Mouse (Mus musculus) kidney, embryonic 16.5 days (tissue): Measurements from ENCODE around the gene App. TPM values are rescaled to one million over a fixed set of nuclear protein-coding genes. Genes with fewer than 3 reads are reported as not detected.

ENCODE experiments used
- ATAC-seq: fragments of 200-750 bp; cut with Nextera tagmentation; 2 replicates; pipeline ENCODE4 v1.8.0; 2017; ENCODE audit warnings: moderate TSS enrichment; ENCODE audit not compliant: low FRiP score, low TSS enrichment
- H3K27ac ChIP-seq: fragments of 300-500 bp; sonication (generic); 2 replicates; pipeline ENCODE4 v1.5.1; 2014; ENCODE audit warnings: low read length
- H3K27me3 ChIP-seq: fragments of 300-500 bp; sonication (generic); 2 replicates; pipeline ENCODE4 v1.6.1; 2014; ENCODE audit warnings: low read length, control low read depth, mixed read lengths; ENCODE audit not compliant: insufficient read depth
- H3K36me3 ChIP-seq: fragments of 300-500 bp; sonication (generic); 2 replicates; pipeline ENCODE4 v1.6.1; 2014; ENCODE audit warnings: low read length, control low read depth, mixed read lengths; ENCODE audit not compliant: insufficient read depth
- H3K4me1 ChIP-seq: fragments of 300-500 bp; sonication (generic); 2 replicates; pipeline ENCODE4 v1.6.1; 2014; ENCODE audit warnings: low read length, control low read depth, mixed read lengths; ENCODE audit not compliant: insufficient read depth
- H3K4me2 ChIP-seq: fragments of 300-500 bp; sonication (generic); replicated peaks from 2 replicates; pipeline ENCODE4 v1.6.1; 2014; ENCODE audit warnings: low read depth, low read length
- H3K4me3 ChIP-seq: fragments of 300-500 bp; sonication (generic); 2 replicates; pipeline ENCODE4 v1.5.1; 2014; ENCODE audit warnings: mild to moderate bottlenecking, low read length
- H3K9ac ChIP-seq: fragments of 300-500 bp; sonication (generic); replicated peaks from 2 replicates; pipeline ENCODE4 v1.6.1; 2014; ENCODE audit warnings: low read length
- H3K9me3 ChIP-seq: fragments of 300-500 bp; sonication (generic); 2 replicates; pipeline ENCODE4 v1.6.1; 2016; ENCODE audit warnings: low read length, control low read depth
- WGBS: fragments of 180-500 bp; shearing (Covaris S2); extraction: QIAGEN DNeasy Blood & Tissue Kit; methylation state at CpG from one replicate; pipeline ENCODE4 v1.1.7; 2014; 5-methylcytosine and 5-hydroxymethylcytosine counted together
- polyA plus RNA-seq: library from polyadenylated mRNA; unstranded; fragments of >200 nt; fragmentation: Nextera tagmentation; extraction: Ambion mirVana; gene quantifications from 2 replicates; pipeline ENCODE4 v1.2.1, GENCODE M21; 2015

The App gene
- polyA plus RNA-seq, result 309 and 336 TPM in 2 replicates

GRCm38 (mm10) chr16:85173373-85174081 is at the start of gene App:
TSS of gene App (minus strand) at chr16:85173766.
- Histone ChIP-seq H3K9me3 (no peaks in the 10 kb centered on the region), H3K4me3 (peak within 1 kb of the TSS; percentile 98), H3K36me3 (peaks cover 1% of the 10 kb centered on the region; the same call in 1 of the 2 replicates), H3K27me3 (no peaks in the 10 kb centered on the region), H3K4me1 (peaks cover 38% of the 10 kb centered on the region), H3K4me2 (peak within 1 kb of the TSS; percentile 73), H3K9ac (peak within 1 kb of the TSS; percentile 98), H3K27ac (peak within 1 kb of the TSS; percentile 96)
- ATAC-seq, result peak; percentile 87
- under 1% methylated on average over 74 of the region's 78 CpGs for WGBS

GRCm38 (mm10) chr16:85215846-85216245 is 42.3 kb upstream of the App start:
- no peaks in the 10 kb centered on the region for H3K9me3 ChIP-seq
- 69% methylated on average over 9 of the region's 9 CpGs for WGBS
- H3K4me3 ChIP-seq, result no peak overlapping the region

GRCm38 (mm10) chr16:85215173-85215572 is 41.6 kb upstream of the App start:
- Histone ChIP-seq H3K4me3 (no peak overlapping the region), H3K36me3 (no peaks in the 10 kb centered on the region), H3K9ac (no peak overlapping the region), H3K4me1 (no peaks in the 10 kb centered on the region), H3K27ac (no peak overlapping the region), H3K9me3 (no peaks in the 10 kb centered on the region), H3K27me3 (no peaks in the 10 kb centered on the region), H3K4me2 (no peak overlapping the region)
- WGBS, result 73% methylated on average over 9 of the region's 9 CpGs
- ATAC-seq, result no peak

More at GRCm38 (mm10) chr16:85215846-85216245, 42.3 kb upstream of the App start:
- H3K27me3 ChIP-seq, result no peaks in the 10 kb centered on the region
- ATAC-seq, result no peak
- no peaks in the 10 kb centered on the region for H3K4me1 ChIP-seq
- no peak overlapping the region for H3K9ac ChIP-seq
- H3K36me3 ChIP-seq, result no peaks in the 10 kb centered on the region
- no peak overlapping the region for H3K27ac ChIP-seq
- H3K4me2 ChIP-seq, result no peak overlapping the region

- H3K27ac ChIP-seq, result no peak overlapping the region
- no peak overlapping the region for H3K9ac ChIP-seq
- no peak for ATAC-seq
- H3K36me3 ChIP-seq, result no peaks in the 10 kb centered on the region
- no peak overlapping the region for H3K4me3 ChIP-seq
- no peak overlapping the region for H3K4me2 ChIP-seq
- WGBS, result 65% methylated on average over 6 of the region's 6 CpGs
- no peaks in the 10 kb centered on the region for H3K27me3 ChIP-seq
- no peaks in the 10 kb centered on the region for H3K4me1 ChIP-seq
- no peaks in the 10 kb centered on the region for H3K9me3 ChIP-seq
Observed at GRCm38 (mm10) chr16:85195622-85196021, 22.1 kb upstream of the App start.

- no peak overlapping the region for H3K4me3 ChIP-seq
- 62% methylated on average over 6 of the region's 6 CpGs for WGBS
- ATAC-seq, result no peak
- no peak overlapping the region for H3K4me2 ChIP-seq
- no peaks in the 10 kb centered on the region for H3K9me3 ChIP-seq
- no peaks in the 10 kb centered on the region for H3K36me3 ChIP-seq
- no peaks in the 10 kb centered on the region for H3K27me3 ChIP-seq
- no peaks in the 10 kb centered on the region for H3K4me1 ChIP-seq
- no peak overlapping the region for H3K9ac ChIP-seq
- no peak overlapping the region for H3K27ac ChIP-seq
Observed at GRCm38 (mm10) chr16:85195167-85195566, 21.6 kb upstream of the App start.

GRCm38 (mm10) chr16:85181502-85181901 is 7.9 kb upstream of the App start:
- no peaks in the 10 kb centered on the region for H3K36me3 ChIP-seq
- H3K9ac ChIP-seq, result no peak overlapping the region
- H3K4me1 ChIP-seq, result 0 out of 2 replicates have a peak, but pooled peaks cover 4% of the 10 kb centered on the region
- H3K27ac ChIP-seq, result no peak overlapping the region
- H3K9me3 ChIP-seq, result no peaks in the 10 kb centered on the region
- no peaks in the 10 kb centered on the region for H3K27me3 ChIP-seq
- 51% methylated on average over 3 of the region's 3 CpGs for WGBS
- H3K4me2 ChIP-seq, result no peak overlapping the region
- H3K4me3 ChIP-seq, result no peak overlapping the region
- ATAC-seq, result no peak

- no peak overlapping the region for H3K9ac ChIP-seq
- H3K4me3 ChIP-seq, result no peak overlapping the region
- no peaks in the 10 kb centered on the region for H3K9me3 ChIP-seq
- H3K4me2 ChIP-seq, result no peak overlapping the region
- 0 out of 2 replicates have a peak, but pooled peaks cover 8% of the 10 kb centered on the region for H3K4me1 ChIP-seq
- no peak for ATAC-seq
- no peak overlapping the region for H3K27ac ChIP-seq
- WGBS, result 85% methylated on average over 3 of the region's 3 CpGs
- H3K36me3 ChIP-seq, result no peaks in the 10 kb centered on the region
- H3K27me3 ChIP-seq, result no peaks in the 10 kb centered on the region
Observed at GRCm38 (mm10) chr16:85180710-85181109, 7.1 kb upstream of the App start.

GRCm38 (mm10) chr16:85176666-85177065 is 3.1 kb upstream of the App start:
- Histone ChIP-seq H3K9me3 (no peaks in the 10 kb centered on the region), H3K4me3 (no peak overlapping the region), H3K27me3 (no peaks in the 10 kb centered on the region), H3K4me1 (peaks cover 11% of the 10 kb centered on the region; the same call in 1 of the 2 replicates), H3K36me3 (no peaks in the 10 kb centered on the region), H3K4me2 (no peak overlapping the region), H3K9ac (no peak overlapping the region), H3K27ac (no peak overlapping the region)
- 25% methylated on average over 3 of the region's 3 CpGs for WGBS
- ATAC-seq, result no peak

- H3K27me3 ChIP-seq, result no peaks in the 10 kb centered on the region
- peak; percentile 64 for ATAC-seq
- H3K36me3 ChIP-seq, result peaks cover 3% of the 10 kb centered on the region
- H3K9ac ChIP-seq, result peak overlapping the region; percentile 98
- peak overlapping the region; percentile 96 for H3K27ac ChIP-seq
- H3K9me3 ChIP-seq, result no peaks in the 10 kb centered on the region
- H3K4me2 ChIP-seq, result peak overlapping the region; percentile 73
- H3K4me3 ChIP-seq, result peak overlapping the region; percentile 98
- H3K4me1 ChIP-seq, result peaks cover 41% of the 10 kb centered on the region
- WGBS, result under 1% methylated on average over 65 of the region's 68 CpGs
Observed at GRCm38 (mm10) chr16:85172571-85173372, 794 bp downstream of the App start.
